Mouse (Mus musculus) heart, adult 2 months (tissue): ENCODE results near the gene Cd44. TPM values are rescaled to one million over a fixed set of nuclear protein-coding genes. Genes with fewer than 3 reads are reported as not detected.

Source experiments
- DNase-seq, 2 experiments: peaks; one replicate each; pipeline ENCODE4 v3.0.0; 2021
- H3K27ac ChIP-seq: fragments of 200-600 bp; 2 replicates; pipeline ENCODE4 v1.8.1; 2022
- H3K27me3 ChIP-seq: fragments of 200-500 bp; 2 replicates; pipeline ENCODE4 v1.6.1; 2012; ENCODE audit warnings: mild to moderate bottlenecking, low read length, inconsistent platforms, mixed read lengths; ENCODE audit not compliant: control insufficient read depth, insufficient read depth
- H3K36me3 ChIP-seq: fragments of 200-500 bp; 2 replicates; pipeline ENCODE4 v1.6.1; 2012; ENCODE audit warnings: low read length, inconsistent platforms; ENCODE audit not compliant: control insufficient read depth, insufficient read depth
- H3K4me1 ChIP-seq: fragments of 200-500 bp; 2 replicates; pipeline ENCODE4 v1.6.1; 2011; ENCODE audit warnings: low read length; ENCODE audit not compliant: control insufficient read depth, insufficient read depth
- H3K4me3 ChIP-seq: fragments of 200-600 bp; 2 replicates; pipeline ENCODE4 v1.8.1; 2022
- H3K79me2 ChIP-seq: fragments of 200-500 bp; replicated peaks from 2 replicates; pipeline ENCODE4 v1.6.1; 2012; ENCODE audit warnings: mild to moderate bottlenecking, inconsistent platforms, low read length, moderate library complexity, mixed read lengths; ENCODE audit not compliant: control insufficient read depth, insufficient read depth
- H3K9ac ChIP-seq: fragments of 200-500 bp; 2 replicates; pipeline ENCODE4 v1.6.1; 2012; ENCODE audit warnings: low read depth, mild to moderate bottlenecking, control low read depth, inconsistent platforms, low read length, mixed read lengths
- CTCF ChIP-seq: fragments of 200-600 bp; IDR thresholded peaks from 2 replicates; pipeline ENCODE4 v1.8.1; 2022; ENCODE audit warnings: antibody characterized with exemption, mild to moderate bottlenecking, moderate library complexity
- EP300 ChIP-seq: fragments of 200-500 bp; IDR thresholded peaks from 2 replicates; pipeline ENCODE4 v1.6.1; 2011; ENCODE audit warnings: low read depth, low read length, control low read depth; ENCODE audit not compliant: insufficient read depth
- POLR2A ChIP-seq: fragments of 200-500 bp; IDR thresholded peaks from 2 replicates; pipeline ENCODE4 v1.6.1; 2011; ENCODE audit warnings: mild to moderate bottlenecking, low read depth, low read length, control low read depth; ENCODE audit not compliant: insufficient read depth
- WGBS: fragments of 180-500 bp; shearing (Covaris S2); methylation state at CpG from one replicate; pipeline ENCODE4 v1.1.7; 2018; 5-methylcytosine and 5-hydroxymethylcytosine counted together
- intact Hi-C: fragments of 180-260 bp; cut with DNase I; formaldehyde crosslinking; loops from one replicate; pipeline ENCODE4 v1.15.1; 2025
- long read RNA-seq: library from polyadenylated mRNA; stranded (forward); transcript quantifications from one replicate; pipeline ENCODE4 v2.0.0, GENCODE M21; 2021
- polyA plus RNA-seq: library from polyadenylated mRNA; depleted of rRNA; stranded (reverse); fragments of >200 nt; gene quantifications from 2 replicates; pipeline ENCODE4 v1.2.3, GENCODE M21; 2012; rRNA removed
- total RNA-seq, 2 experiments: library from RNA; stranded (reverse); gene quantifications; 2 replicates each; pipeline ENCODE4 v1.2.3; 2021

Gene Cd44
- total RNA-seq (10 to 100 TPM in 1 of 2 experiments, 1 to 10 TPM in 1; 8.4 to 10.8 TPM), polyA plus RNA-seq (9.1 and 10.4 TPM in 2 replicates)
- long read RNA-seq, partial matches to known transcripts, result 0 of 2 reads
- long read RNA-seq, other reads (novel, unspliced or antisense), result 0 of 2 reads

DNA sequence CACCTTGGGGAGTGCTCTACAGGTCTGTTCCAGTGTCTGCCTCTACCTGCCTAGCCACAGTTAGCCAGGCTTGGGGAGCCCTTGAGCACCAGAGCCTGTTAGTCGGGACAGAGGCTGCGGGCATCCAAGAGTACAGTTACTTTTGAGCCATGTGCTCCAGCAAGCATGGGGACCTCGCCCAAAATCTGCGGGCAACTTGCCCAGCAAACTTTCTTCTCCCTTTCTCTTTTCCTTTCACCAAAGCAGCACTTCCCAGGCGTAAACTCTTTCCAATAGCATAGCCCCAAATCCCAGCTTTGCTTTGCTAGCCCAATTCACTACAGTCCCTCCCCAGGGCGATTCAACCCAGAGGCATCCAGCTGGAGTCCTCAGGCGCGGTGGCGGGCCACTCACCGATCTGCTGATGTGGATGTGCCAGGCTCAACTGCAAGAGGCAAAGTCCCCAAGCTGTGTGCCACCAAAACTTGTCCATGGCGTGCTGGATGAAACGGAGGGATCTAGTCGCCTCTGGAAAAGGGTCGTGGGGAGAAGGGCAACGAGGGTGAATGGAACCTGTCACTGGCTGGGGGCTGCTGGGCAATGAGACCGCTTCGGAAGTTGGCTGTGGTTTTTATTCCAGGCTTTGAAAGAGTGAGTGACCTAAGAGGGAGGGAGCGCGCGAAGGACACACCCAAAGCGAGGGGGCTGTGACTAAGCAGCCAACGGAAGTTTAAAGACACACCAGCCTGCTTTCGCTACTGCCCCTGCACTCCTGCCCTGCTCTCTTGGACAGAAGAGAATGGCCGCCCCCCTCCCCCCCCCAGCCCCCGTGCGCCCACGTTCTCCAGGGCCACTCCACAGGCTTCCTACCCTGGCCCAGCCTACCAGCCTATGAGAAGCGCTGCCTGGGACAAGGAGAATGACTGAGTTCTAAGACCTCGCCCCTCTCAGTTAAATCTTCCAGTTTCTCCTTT is at the start of gene Cd44:
Cd44 (minus strand) TSS at position 791 of the 953 bp plus-strand sequence.
- peak; percentile 70 to 79 for DNase-seq
- Histone ChIP-seq H3K79me2 (0 out of 2 replicates have a peak, but pooled peaks cover 1% of the 10 kb centered on the region), H3K36me3 (no peaks in the 10 kb centered on the region), H3K4me3 (peak within 1 kb of the TSS; percentile 56), H3K9ac (peak within 1 kb of the TSS; percentile 29), H3K27me3 (no peaks in the 10 kb centered on the region), H3K27ac (peak within 1 kb of the TSS; percentile 77), H3K4me1 (no peaks in the 10 kb centered on the region; the same call in none of the 2 replicates)
- TF ChIP-seq EP300 (no peak), POLR2A (peak; percentile 60)
- intact Hi-C loops, result loop anchor here (5.0 kb wide), 1 partner anchor 34 kb away; no protein-coding TSS in a partner anchor
- under 1% methylated on average over 29 of the region's 29 CpGs for WGBS

- no peaks in the 10 kb centered on the region for H3K27me3 ChIP-seq
- no peak overlapping the region for H3K4me3 ChIP-seq
- H3K4me1 ChIP-seq, result no peaks in the 10 kb centered on the region
- TF ChIP-seq EP300 (no peak), POLR2A (no peak), CTCF (no peak)
- no peaks in the 10 kb centered on the region for H3K36me3 ChIP-seq
- H3K79me2 ChIP-seq, result no peaks in the 10 kb centered on the region
- 46% methylated on average over 4 of the region's 4 CpGs for WGBS
- intact Hi-C loops, result no loop called here
- no peak for DNase-seq
- H3K9ac ChIP-seq, result no peak overlapping the region
- no peak overlapping the region for H3K27ac ChIP-seq
Observed at GRCm38 (mm10) chr2:102948481-102948857, 47.0 kb upstream of the Cd44 start.

DNA sequence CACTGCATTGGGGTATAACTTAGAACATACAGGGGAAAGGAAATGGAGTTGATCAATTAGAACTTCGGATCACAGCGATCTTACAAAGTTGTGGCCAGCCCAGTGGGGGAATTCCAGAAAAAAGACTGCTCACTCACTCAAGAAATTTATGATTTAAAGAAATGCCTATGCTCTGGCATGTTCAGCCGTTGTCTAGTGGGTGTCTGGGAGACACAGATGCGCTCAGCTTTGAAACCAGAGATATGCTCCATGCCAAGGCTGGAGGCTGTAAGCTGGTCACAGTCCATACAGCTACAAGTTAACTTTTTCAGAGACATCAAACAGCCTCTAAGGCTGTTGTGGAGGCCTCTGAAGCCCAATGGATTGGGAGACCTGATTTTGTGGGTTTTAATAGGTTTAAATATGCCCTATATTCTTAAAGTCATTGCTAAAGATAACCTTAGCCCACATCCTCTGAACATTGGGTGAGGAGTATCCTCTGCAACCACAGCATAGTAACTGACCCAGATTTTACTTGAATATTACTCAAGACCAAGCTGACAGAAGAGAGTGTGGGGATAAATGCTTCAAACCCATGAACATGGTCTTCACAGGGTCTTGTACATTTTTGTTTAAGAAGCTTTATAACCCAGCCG is 46.5 kb upstream of the Cd44 start:
- Histone ChIP-seq H3K27ac (no peak overlapping the region), H3K36me3 (no peaks in the 10 kb centered on the region), H3K4me3 (no peak overlapping the region), H3K27me3 (no peaks in the 10 kb centered on the region), H3K9ac (no peak overlapping the region), H3K79me2 (no peaks in the 10 kb centered on the region), H3K4me1 (no peaks in the 10 kb centered on the region)
- no peak for TF ChIP-seq EP300
- no peak for TF ChIP-seq CTCF
- TF ChIP-seq POLR2A, result no peak
- intact Hi-C loops, result no loop called here
- 94% methylated on average over 5 of the region's 5 CpGs for WGBS
- DNase-seq, result no peak

DNA sequence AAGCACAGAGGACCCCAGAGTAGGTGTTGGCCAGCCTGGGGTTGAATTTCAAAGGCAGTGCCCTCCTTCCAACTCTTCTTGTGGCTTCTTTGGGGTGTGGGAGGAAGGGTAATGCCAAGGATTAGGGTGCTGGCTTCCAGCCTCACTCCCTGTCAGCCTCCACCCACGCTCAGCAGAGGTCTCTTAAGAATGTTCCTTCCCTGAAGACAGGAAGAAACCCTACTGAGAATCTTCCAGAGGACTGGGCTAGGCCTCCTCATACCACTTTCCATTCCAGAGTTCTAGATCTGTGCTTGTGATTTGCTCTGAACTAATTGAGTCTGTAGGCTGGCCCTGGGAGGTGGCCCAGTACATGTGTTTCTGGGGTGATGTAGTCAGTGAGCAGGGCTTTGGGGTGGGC is 43.6 kb upstream of the Cd44 start:
- 60% methylated on average over 1 of the region's 1 CpGs for WGBS
- Histone ChIP-seq H3K79me2 (no peaks in the 10 kb centered on the region), H3K27me3 (no peaks in the 10 kb centered on the region), H3K4me1 (no peaks in the 10 kb centered on the region), H3K4me3 (no peak overlapping the region), H3K27ac (no peak overlapping the region), H3K9ac (no peak overlapping the region), H3K36me3 (no peaks in the 10 kb centered on the region)
- no peak for DNase-seq
- no peak for TF ChIP-seq EP300
- no peak for TF ChIP-seq CTCF
- TF ChIP-seq POLR2A, result no peak
- intact Hi-C loops, result no loop called here

DNA sequence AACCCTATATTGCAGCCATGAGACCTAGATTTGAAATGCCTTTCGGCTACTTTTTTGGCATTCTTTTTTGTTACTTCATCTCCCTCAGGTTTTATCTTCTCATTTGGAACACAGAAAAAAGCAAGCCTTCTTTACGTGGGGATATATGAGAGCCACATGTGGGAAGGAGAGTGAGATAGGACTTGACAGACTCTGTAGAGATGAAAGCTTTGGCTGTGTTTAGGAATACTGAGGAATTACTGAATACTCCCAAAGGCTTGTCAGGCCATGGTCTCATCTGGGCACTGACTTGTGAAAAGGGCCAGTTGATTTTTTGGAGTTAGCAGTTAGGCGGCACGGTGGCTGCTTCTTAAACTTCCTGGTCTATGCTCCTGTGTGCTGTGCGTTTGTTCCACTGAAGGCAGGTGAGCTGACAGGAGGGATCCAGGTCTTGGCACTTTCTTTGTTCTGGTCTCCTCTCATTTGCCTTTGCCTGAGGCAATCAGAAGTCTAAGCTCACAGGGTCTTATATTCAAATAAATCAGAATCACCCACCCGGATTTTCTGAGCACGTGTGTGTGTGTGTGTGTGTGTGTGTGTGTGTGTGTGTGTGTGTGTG is 43.0 kb upstream of the Cd44 start:
- H3K4me1 ChIP-seq, result no peaks in the 10 kb centered on the region
- no peak overlapping the region for H3K9ac ChIP-seq
- H3K79me2 ChIP-seq, result no peaks in the 10 kb centered on the region
- H3K27ac ChIP-seq, result no peak overlapping the region
- H3K4me3 ChIP-seq, result no peak overlapping the region
- no peak for DNase-seq
- intact Hi-C loops, result no loop called here
- no peaks in the 10 kb centered on the region for H3K27me3 ChIP-seq
- TF ChIP-seq CTCF, result no peak
- no peak for TF ChIP-seq EP300
- no peak for TF ChIP-seq POLR2A
- WGBS, result 77% methylated on average over 7 of the region's 7 CpGs
- H3K36me3 ChIP-seq, result no peaks in the 10 kb centered on the region
